Mouse (Mus musculus) erythroblast, embryonic 14.5 days (primary cell): ENCODE results near the gene Vsir. TPM values are rescaled to one million over a fixed set of nuclear protein-coding genes. Genes with fewer than 3 reads are reported as not detected.
A peak's percentile ranks its signal among the peaks of the same experiment; 100 is the strongest.

ENCODE experiments used
- H3K27me3 ChIP-seq: 2 replicates; pipeline ENCODE4 v1.6.1; 2012; ENCODE audit warnings: inconsistent platforms; ENCODE audit not compliant: control insufficient read depth
- H3K36me3 ChIP-seq: 2 replicates; pipeline ENCODE4 v1.6.1; 2012; ENCODE audit warnings: mild to moderate bottlenecking, inconsistent platforms; ENCODE audit not compliant: control insufficient read depth
- H3K4me1 ChIP-seq: 2 replicates; pipeline ENCODE4 v1.6.1; 2012; ENCODE audit warnings: inconsistent platforms; ENCODE audit not compliant: control insufficient read depth
- H3K4me3 ChIP-seq: replicated peaks from 2 replicates; pipeline ENCODE3; 2012; ENCODE audit warnings: moderate library complexity, mild to moderate bottlenecking, inconsistent platforms
- H3K9me3 ChIP-seq: 2 replicates; pipeline ENCODE4 v1.6.1; 2012; ENCODE audit warnings: low read length, inconsistent platforms, mixed read lengths; ENCODE audit not compliant: control insufficient read depth
- GATA1 ChIP-seq: IDR thresholded peaks from 2 replicates; pipeline ENCODE4 v1.6.1; 2012; ENCODE audit warnings: low read length, inconsistent platforms, mixed read lengths
- TAL1 ChIP-seq: IDR thresholded peaks from 3 replicates; pipeline ENCODE4 v1.6.1; 2012; ENCODE audit warnings: low read length, inconsistent platforms, mixed read lengths
- polyA plus RNA-seq: library from polyadenylated mRNA; stranded (reverse); fragments of >175 nt; gene quantifications from 2 replicates; pipeline ENCODE4 v1.2.3, GENCODE M21; 2012

Gene Vsir
- polyA plus RNA-seq, 1 experiment, result 6.2 TPM

GRCm38 (mm10) chr10:60351248-60351647 is 4.6 kb downstream of the Vsir start:
- Histone ChIP-seq H3K36me3 (peaks cover 20% of the 10 kb centered on the region), H3K9me3 (no peaks in the 10 kb centered on the region), H3K4me1 (peaks cover 62% of the 10 kb centered on the region), H3K27me3 (peaks cover 6% of the 10 kb centered on the region), H3K4me3 (peak overlapping the region; percentile 76)
- TF ChIP-seq TAL1 (no peak), GATA1 (no peak)

- Histone ChIP-seq H3K9me3 (no peaks in the 10 kb centered on the region), H3K4me1 (peaks cover 55% of the 10 kb centered on the region), H3K36me3 (peaks cover 20% of the 10 kb centered on the region), H3K4me3 (no peak overlapping the region), H3K27me3 (peaks cover 4% of the 10 kb centered on the region)
- no peak for TF ChIP-seq GATA1
Observed at GRCm38 (mm10) chr10:60351761-60352455, 5.3 kb downstream of the Vsir start.

- H3K4me1 ChIP-seq, result peaks cover 40% of the 10 kb centered on the region
- H3K36me3 ChIP-seq, result peaks cover 32% of the 10 kb centered on the region
- no peaks in the 10 kb centered on the region for H3K27me3 ChIP-seq
- no peak overlapping the region for H3K4me3 ChIP-seq
- no peak for TF ChIP-seq GATA1
- TF ChIP-seq TAL1, result no peak
- no peaks in the 10 kb centered on the region for H3K9me3 ChIP-seq
Observed at GRCm38 (mm10) chr10:60353241-60354002, 6.8 kb downstream of the Vsir start.

GRCm38 (mm10) chr10:60354003-60354325 is 7.3 kb downstream of the Vsir start:
- peaks cover 35% of the 10 kb centered on the region for H3K4me1 ChIP-seq
- TF ChIP-seq GATA1 (no peak), TAL1 (no peak)
- no peaks in the 10 kb centered on the region for H3K9me3 ChIP-seq
- no peak overlapping the region for H3K4me3 ChIP-seq
- H3K27me3 ChIP-seq, result no peaks in the 10 kb centered on the region
- peaks cover 36% of the 10 kb centered on the region for H3K36me3 ChIP-seq

GRCm38 (mm10) chr10:60354881-60355677 is 8.4 kb downstream of the Vsir start:
- H3K27me3 ChIP-seq, result no peaks in the 10 kb centered on the region
- H3K4me3 ChIP-seq, result no peak overlapping the region
- peaks cover 46% of the 10 kb centered on the region for H3K36me3 ChIP-seq
- peaks cover 24% of the 10 kb centered on the region for H3K4me1 ChIP-seq
- no peaks in the 10 kb centered on the region for H3K9me3 ChIP-seq
- TF ChIP-seq TAL1, result no peak
- TF ChIP-seq GATA1, result no peak

GRCm38 (mm10) chr10:60357441-60357840 is 10.8 kb downstream of the Vsir start:
- no peaks in the 10 kb centered on the region for H3K9me3 ChIP-seq
- H3K27me3 ChIP-seq, result no peaks in the 10 kb centered on the region
- TF ChIP-seq GATA1, result no peak
- TF ChIP-seq TAL1, result no peak
- no peak overlapping the region for H3K4me3 ChIP-seq
- H3K4me1 ChIP-seq, result peaks cover under 1% of the 10 kb centered on the region
- H3K36me3 ChIP-seq, result peaks cover 52% of the 10 kb centered on the region

GRCm38 (mm10) chr10:60357901-60358300 is 11.2 kb downstream of the Vsir start:
- TF ChIP-seq TAL1 (no peak), GATA1 (no peak)
- Histone ChIP-seq H3K27me3 (no peaks in the 10 kb centered on the region), H3K4me1 (no peaks in the 10 kb centered on the region; the same call in none of the 2 replicates), H3K9me3 (no peaks in the 10 kb centered on the region), H3K4me3 (no peak overlapping the region), H3K36me3 (peaks cover 52% of the 10 kb centered on the region)

- H3K4me1 ChIP-seq, result no peaks in the 10 kb centered on the region; the same call in none of the 2 replicates
Observed at GRCm38 (mm10) chr10:60358776-60359175, 12.1 kb downstream of the Vsir start.

More at GRCm38 (mm10) chr10:60358776-60359175, 12.1 kb downstream of the Vsir start:
- Histone ChIP-seq H3K9me3 (no peaks in the 10 kb centered on the region), H3K4me3 (no peak overlapping the region), H3K36me3 (peaks cover 51% of the 10 kb centered on the region), H3K27me3 (no peaks in the 10 kb centered on the region)
- no peak for TF ChIP-seq TAL1
- TF ChIP-seq GATA1, result no peak
